Mouse (Mus musculus) megakaryocyte-erythroid progenitor cell, adult 5 weeks (primary cell): ENCODE results near the gene Fbxw21. TPM values are rescaled to one million over a fixed set of nuclear protein-coding genes. Genes with fewer than 3 reads are reported as not detected.

Source experiments
- polyA plus RNA-seq: library from polyadenylated mRNA; stranded (reverse); fragments of >175 nt; gene quantifications from 2 replicates; pipeline ENCODE4 v1.2.3, GENCODE M21; 2012

Gene Fbxw21
- 0.04 TPM in 1 of 2 replicates, not detected in the other for polyA plus RNA-seq

DNA sequence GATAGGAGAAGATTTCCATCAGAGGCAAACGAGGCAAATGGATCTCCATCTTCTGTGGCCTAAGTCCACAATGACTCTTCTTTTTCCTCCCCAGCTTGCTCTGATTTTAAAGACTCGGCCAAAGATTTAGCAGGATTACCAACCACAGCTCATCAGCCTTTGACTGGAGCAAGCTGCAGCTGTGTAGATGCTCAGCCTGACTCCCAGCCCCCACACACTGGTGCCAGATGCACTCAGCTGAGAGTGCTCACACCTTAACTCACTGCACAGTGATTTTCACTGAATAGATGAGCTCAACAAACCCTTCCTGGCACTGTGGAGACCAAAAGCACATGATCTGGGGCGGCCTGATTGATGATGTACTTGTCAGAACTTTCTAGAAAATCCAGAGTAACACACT, at the start of gene Fbxw21:
Gene Fbxw21, minus strand, starts transcription at position 101 of the 400 bp plus-strand sequence.

DNA sequence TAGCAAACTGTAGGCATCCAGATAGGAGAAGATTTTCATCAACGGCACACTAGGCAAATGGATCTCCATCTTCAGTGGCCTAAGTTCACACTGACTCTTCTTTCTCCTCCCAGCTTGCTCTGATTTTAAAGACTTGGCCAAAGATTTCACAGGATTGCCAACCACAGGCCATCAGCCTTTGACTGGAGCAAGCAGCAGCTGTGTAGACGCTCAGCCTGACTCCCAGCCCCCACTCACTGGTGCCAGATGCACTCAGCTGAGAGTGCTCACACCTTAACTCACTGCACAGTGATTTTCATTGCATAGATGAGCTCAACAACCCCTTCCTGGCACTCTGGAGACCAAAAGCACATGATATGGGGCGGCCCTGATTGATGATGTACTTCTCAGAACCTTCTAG, 34.0 kb upstream of the Fbxw21 start, which contains the start of gene Fbxw13:
Gene Fbxw13, minus strand, starts transcription at position 101 of the 400 bp plus-strand sequence.

DNA sequence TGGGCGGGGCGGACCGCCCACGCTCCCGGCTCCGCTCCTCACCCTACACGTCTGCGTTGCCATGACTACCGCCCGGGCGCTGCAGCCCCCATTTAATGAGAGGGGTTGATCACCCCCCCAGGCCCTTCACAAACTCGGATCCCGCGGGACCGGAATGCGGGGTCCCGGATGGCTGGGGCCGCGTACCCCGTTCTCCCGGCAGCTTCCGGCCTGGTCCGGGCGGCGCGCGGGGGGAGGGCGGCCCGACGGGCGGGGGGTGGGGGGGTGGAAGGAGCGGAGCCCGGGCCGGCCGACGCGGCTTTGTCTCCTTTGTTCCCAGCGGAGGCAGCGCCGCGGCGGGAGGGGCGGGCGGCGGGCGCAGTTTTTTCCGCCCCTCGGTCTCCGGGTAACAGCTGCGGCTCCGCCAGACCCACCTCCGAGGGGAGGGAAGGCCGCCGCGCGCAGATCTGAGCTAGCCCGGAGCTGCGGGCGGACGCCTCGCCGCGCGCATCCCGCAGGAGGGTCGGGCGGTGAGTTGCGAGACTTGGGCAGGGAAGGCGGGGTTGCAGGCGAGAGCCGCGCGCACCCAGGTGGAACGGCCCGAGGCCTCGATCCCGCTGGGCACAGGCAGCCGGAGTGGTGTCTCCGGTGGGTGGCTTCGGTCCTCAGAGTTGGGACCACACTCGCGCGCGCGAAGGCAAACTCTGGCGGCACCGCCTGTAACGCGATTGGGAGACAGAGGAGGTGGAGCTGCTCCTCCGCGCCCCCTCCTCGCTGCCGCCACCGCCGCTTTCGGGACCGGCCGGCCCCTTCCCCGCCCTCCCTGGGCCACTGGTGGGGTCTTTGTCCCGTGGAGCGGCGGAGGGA, 66.5 kb downstream of the Fbxw21 start, which contains the start of gene Plxnb1:
Gene Plxnb1, plus strand, starts transcription at position 253 of the 846 bp plus-strand sequence.

Other genes starting within 250 kb of the Fbxw21 start
- gene Tmem89, start 247.4 kb downstream of the Fbxw21 start, polyA plus RNA-seq = 0.10 TPM in 1 of 2 replicates, not detected in the other
- 398 and 417 TPM in 2 replicates for gene Uqcrc1, start 225.4 kb downstream of the Fbxw21 start, polyA plus RNA-seq
- gene Col7a1, start 208.5 kb downstream of the Fbxw21 start, polyA plus RNA-seq = 1.2 and 1.3 TPM in 2 replicates
- gene Ucn2, start 176.0 kb downstream of the Fbxw21 start, polyA plus RNA-seq = not detected in 2 replicates
- gene Pfkfb4, start 170.3 kb downstream of the Fbxw21 start, polyA plus RNA-seq = 2.8 and 4.1 TPM in 2 replicates
- gene Shisa5, start 123.5 kb downstream of the Fbxw21 start, polyA plus RNA-seq = 417 and 542 TPM in 2 replicates
- gene Trex1, start 102.3 kb downstream of the Fbxw21 start, polyA plus RNA-seq = 43.3 and 47.5 TPM in 2 replicates
- gene Atrip, start 87.9 kb downstream of the Fbxw21 start, polyA plus RNA-seq = 9.8 and 10.7 TPM in 2 replicates
- 4.4 and 4.9 TPM in 2 replicates for gene Ccdc51, start 79.5 kb downstream of the Fbxw21 start, polyA plus RNA-seq
- gene Tma7, start 79.5 kb downstream of the Fbxw21 start, polyA plus RNA-seq = 372 and 424 TPM in 2 replicates
- gene Plxnb1, start 66.7 kb downstream of the Fbxw21 start, polyA plus RNA-seq = 0.04 and 0.21 TPM in 2 replicates
- gene Fbxw13, start 33.9 kb upstream of the Fbxw21 start, polyA plus RNA-seq = not detected in 2 replicates
- not detected in 2 replicates for gene Fbxw20, start 72.7 kb upstream of the Fbxw21 start, polyA plus RNA-seq
- gene Fbxw14, start 125.6 kb upstream of the Fbxw21 start, polyA plus RNA-seq = not detected in 2 replicates
- not detected in 2 replicates for gene Fbxw28, start 177.6 kb upstream of the Fbxw21 start, polyA plus RNA-seq
- gene Fbxw22, start 242.3 kb upstream of the Fbxw21 start, polyA plus RNA-seq = not detected in 2 replicates